Mouse (Mus musculus) mouse embryonic stem cell (cell line): ENCODE data around the gene Crlf3.

ENCODE experiments used
- in situ Hi-C, 2 experiments: fragments of 300-500 bp; cut with MboI; formaldehyde crosslinking; loops; 1 replicate in 1 of 2; 3 replicates in 1 of 2; pipeline ENCODE4 v1.14.3; 2019 to 2020; ENCODE audit warnings: low sequenced_read_pairs in 2 of 2, low pct_unique_long_range_greater_than_20kb in 1 of 2, mixed read lengths in 1 of 2; ENCODE audit not compliant: unreplicated experiment in 1 of 2

The Crlf3 gene

DNA sequence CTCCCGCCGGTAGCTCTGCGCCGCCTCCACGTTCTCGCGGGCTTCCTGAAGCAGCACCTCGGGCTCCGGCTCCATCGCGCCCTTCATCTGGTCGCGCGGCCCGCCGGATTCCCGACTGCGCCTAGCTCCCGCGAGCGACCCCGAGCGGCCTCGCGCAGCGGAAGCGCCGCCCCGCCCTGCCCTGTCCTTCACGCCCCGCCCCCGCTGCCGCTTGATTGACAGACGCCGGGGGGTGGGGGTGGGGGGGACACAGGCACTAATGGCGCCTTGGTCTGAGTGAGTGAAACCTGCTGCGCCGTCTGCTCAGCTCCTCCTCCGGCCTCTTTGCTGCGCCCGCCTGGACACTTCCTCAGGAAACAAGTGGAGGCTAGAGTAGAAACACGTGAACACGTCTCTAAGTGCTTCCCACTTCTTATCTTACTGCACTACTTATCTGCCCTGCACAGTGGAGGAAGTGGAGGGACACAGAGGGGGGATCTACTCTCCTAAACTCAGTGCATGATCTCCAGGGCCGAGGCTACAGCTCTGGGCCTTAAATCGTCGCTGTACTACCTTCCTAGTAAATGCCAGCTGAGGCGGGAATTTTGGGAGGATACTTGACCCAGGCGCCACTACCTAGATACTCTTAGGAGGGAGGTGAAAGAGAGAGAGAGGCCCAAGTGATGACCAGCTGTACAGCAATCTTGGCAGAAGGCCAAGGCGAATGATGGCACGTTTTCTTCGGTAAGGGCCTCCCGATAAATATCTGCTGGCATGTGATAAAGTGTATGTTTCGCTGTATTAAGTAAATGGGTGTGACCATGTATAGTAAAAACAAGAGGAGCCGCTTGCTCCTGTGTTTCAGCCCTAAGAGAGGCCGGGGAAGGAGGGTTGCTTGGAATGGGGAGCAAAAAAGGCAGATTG lies at the start of gene Crlf3:
Crlf3 (minus strand) TSS at position 166 of the 903 bp plus-strand sequence.
- in situ Hi-C loops = no loop called here

DNA sequence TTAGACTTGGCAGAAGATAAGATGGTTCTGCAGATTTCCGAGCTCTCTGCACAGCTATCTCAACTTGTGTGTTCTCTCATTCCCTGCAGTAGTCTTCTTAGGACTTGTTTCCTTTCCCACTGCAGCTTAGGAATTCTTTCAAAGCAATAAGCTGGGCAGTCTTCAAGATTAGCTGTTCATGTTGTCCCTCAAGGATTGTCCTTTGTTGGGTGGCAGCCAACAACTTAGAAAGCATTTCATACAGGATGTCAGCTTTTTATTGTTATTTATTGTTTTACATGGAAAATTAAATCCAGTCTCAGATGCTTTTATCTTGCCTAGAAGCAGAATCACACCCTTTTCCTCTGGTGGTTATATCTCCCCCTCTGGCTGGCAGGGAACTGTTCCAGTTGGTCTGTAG lies 35.6 kb upstream of the Crlf3 start:
- in situ Hi-C loops = no loop called here

DNA sequence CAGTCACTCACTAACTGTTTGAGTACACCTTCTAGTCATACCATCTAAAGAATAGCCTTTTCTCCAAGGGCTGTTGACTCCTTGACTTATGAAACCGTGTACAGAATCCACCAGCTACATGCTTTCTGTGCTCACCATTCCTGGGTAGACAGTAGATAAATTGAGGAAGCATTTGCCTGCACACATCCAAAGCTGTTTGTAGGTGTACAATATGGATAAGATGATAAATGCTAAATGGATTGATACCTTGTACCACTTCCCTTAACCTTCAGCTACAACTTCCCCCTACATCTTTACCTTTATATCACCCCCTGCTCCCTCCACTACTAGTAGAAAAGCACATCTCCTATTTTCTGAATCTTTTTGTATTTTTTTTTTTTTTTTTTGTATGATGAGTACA lies 23.6 kb upstream of the Crlf3 start:
- in situ Hi-C loops = no loop called here

DNA sequence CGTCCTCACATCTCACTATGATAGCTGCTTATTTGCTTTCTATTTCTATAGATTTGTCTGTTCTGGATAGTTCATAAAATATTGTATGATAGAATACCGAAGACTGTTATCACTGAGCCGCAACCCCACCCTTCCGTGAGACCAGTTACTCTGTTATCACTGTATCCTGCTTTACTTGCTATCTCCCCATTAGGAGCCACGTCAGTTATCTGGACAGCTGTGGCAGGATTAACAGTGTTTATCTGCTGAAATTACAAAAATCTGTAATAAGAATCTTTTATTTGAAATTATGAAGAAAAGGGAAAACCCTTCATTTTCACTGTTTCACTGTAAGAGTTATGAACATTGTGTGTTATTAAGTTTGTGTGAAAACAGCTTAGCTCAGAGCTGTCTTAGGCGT lies 20.5 kb upstream of the Crlf3 start:
- in situ Hi-C loops = no loop called here

DNA sequence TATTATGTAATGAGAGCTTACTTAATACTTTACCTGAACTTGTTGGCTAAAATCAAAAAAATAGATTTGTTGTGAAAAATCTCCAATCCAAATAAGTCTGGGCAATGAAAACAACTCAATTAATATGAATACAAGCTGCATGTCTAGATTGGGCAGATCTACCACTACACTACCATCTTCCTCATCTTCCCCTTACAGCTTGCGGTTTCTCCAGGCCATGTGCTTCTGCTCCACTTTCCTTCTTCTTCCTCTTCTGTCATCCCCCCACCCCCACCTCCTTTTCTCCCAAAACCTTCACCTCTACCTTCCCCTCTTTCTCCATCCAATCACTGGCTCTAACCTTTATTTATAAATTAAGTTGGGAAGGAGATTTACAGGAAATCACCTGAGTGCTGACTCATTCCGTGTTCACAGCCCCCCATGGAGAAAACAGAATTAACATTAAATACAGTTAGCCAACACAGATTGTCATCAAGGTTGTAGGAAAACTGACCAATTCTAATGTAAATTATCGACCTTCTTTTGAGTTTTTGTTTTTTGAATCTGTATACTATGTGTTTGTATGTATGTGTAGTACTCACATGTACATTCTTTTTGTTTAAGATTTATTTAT lies 17.8 kb upstream of the Crlf3 start:
- in situ Hi-C loops = no loop called here

DNA sequence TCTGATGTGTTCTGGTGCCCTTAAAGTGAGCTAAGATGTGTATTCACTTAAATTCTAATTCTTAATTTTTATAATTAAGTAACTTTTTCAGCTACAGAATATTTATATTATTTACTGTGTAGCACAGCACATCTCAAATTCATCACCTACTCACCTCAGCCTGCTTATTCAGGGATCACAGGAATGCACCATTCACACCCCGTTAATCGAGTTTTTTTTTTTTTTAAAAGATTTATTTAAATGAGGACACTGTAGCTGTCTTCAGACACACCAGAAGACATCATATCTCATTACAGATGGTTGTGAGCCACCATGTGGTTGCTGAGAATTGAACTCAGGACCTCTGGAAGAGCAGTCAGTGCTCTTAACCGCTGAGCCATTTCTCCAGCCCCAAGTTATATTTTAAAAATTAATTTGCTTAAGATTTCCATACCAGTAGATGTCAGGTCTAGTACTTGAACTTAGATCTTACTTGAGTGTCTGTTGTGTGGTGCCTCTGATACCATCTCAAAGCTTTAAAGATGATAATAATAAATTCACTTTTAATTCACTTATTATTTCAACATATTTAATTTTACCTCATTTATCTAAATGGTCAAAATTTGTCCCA lies 9.9 kb upstream of the Crlf3 start:
- in situ Hi-C loops = no loop called here

DNA sequence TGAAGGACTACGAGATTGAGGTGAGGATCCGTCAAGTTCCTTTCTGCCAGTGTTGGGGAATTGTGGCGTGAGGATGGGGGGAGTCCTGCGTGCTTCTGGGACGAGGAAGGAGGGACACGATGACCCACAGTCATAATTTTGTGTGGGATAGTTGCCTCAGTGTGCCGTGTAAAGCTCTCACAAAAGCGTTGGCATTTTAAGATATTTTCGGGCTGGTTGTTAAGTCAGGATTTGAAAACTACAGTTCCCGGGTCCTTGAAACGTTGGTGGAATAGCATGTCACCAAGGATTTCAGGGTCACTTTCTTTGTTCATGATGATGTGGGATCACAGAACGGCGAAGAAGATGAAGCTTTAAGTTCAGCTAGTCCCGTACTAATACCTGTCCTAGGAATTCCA lies 9.0 kb upstream of the Crlf3 start:
- in situ Hi-C loops = no loop called here

DNA sequence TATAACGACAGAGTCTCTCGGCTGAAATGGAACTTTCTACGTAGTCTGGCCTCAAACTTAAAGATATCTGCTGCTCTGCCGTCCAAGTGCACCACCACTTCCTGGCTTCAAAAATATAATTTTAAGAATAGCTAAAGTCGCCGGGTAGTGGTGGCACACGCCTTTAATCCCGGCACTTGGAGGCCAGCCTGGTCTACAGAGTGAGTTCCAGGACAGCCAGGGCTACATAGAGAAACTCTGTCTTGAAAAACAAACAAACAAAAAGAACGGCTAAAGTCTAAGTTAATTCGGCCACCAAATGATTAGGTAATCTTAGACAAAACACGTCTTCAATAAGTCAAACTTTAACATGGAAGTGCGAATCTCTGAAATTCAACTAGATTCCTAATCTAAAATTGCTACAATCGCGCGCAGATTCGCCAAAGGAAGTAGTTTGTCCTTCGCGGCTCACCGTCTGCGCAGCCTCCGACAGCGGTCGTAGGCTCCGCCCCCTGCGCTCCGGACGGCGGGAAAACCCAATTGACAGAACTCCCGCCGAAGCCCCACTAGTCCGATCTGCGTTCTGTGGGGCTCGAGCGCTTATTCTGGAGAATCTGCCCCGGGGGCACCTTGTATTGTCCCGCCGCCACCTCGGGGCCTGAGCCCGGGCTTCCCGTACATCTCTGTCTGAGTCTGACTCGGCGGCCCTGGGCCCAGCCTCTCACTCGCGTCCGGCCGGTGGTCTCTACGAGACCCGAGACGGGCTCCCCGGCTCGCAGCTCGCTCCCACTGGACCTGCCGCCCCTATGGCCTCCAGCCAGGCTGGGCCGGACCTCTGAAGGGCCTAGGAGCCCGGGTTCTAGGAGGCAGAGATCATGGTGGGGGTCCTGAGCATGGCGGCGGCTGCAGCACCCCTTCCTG lies 8.4 kb upstream of the Crlf3 start, which contains the start of gene Atad5:
Atad5 (plus strand) TSS at position 484 of the 900 bp plus-strand sequence.
- in situ Hi-C loops = no loop called here

DNA sequence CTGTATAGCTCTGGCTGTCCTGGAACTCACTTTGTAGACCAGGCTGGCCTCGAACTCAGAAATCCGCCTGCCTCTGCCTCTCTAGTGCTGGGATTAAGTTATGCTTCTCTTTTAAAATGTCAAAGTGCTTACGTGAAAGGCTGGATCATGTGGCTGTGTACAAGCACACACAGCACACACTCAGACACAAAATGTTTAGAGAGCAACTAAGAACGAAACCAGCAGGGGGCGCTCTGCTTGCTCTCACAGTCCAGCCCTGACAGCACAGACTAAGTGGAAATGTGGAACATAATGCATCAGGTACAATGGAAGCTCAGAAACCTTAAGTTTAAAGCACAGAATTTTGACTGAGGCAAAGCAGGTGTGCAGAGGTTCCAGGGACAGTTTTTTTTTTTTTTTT lies 6.1 kb upstream of the Crlf3 start:
- in situ Hi-C loops = no loop called here

DNA sequence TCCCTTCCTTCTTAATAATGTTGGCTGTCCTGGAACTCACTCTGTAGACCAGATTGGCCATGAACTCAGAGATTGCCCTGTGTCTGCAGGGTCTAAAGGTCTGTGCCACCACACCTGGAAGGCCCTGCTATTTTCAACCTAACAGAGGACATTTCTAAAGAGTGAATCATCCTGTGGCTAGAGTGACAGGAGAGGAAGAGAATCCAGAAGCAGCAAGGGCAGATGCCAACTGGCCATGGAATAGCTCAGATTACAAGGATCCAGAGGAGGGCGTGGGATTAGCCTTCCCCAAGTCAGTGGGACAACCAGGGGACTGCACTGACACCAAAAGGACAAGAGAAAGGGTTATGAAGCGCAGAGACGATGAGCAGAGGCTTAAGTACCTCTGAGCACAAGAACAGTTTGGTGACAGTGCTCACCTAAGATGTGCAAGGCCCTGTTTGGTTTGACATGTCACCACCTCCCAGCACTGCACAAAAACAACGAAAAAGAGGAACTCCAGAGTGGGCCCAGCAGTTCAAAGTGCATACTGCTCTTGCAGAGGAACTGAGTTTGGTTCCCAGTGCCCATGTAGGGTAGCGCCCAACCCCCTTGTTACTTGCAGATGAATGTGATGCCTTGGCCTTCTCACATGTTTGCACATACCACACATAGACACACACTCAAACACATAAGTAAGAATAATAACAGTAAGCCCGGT lies 4.7 kb upstream of the Crlf3 start:
- in situ Hi-C loops = no loop called here

DNA sequence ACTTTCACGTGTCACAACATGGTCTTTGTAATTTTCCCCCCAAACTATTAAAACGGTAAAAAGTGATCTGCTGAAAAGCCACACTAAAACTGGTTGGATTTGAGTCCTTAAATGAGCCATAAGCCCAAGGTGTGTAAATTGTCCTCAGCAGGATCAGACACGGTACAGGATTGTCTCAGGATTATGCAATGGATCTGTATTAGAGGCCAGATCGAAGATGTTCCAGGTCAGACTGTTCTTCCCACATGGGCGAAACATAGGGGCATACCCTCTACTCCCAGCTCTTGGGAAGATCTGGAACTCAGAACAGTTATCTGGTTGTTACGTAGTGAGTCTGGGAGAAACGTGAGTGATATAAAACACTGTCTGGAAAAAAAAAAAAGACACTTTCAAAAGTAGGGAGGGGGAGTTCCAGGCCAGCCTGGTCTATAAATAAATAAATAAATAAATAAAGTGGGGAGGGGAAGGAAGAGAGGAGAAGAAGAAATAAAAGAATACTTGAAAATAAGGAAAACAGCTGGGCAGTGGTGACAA lies 1.1 kb upstream of the Crlf3 start:
- in situ Hi-C loops = no loop called here

DNA sequence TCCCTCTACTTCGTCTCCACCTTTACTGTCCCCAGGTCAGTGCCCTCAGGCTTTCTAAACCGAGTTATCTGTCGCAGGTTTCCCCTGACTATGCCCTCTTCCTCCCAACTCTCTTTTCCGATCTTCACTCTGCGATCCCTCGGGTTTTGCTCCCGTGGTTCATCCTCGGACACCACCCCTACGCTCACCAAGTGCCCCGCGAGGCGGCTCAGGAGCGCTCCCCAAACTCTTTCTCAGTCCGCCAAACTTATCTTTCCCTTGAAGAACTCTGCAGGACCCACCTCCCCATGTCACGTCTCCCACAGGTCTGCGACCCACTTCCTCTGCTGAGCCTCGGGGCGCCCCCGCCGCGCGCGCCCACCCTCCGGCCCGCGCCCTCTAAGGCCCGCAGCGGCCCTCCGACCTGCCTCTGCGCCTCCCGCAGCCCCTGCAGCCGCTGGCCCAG lies 388 bp downstream of the Crlf3 start:
- in situ Hi-C loops = no loop called here

DNA sequence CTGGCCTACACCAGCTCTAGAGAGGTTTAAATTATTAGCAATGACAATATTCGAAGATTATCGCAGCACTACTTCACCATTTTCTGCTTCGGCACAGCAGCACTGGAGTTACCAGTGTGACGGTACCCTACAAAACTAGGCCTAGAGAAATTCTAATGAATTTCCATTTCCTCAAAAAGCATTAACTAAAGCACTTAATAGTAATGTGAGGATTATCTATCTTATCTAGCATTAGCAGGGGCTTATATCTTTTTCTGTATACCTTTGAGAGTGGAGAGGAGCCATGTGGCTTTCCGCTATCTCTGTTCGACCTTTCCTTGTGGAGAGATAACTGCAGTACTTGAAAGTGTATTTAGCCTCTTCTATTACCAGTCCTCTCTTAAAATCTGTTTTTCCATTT lies 1.0 kb downstream of the Crlf3 start:
- in situ Hi-C loops = no loop called here

DNA sequence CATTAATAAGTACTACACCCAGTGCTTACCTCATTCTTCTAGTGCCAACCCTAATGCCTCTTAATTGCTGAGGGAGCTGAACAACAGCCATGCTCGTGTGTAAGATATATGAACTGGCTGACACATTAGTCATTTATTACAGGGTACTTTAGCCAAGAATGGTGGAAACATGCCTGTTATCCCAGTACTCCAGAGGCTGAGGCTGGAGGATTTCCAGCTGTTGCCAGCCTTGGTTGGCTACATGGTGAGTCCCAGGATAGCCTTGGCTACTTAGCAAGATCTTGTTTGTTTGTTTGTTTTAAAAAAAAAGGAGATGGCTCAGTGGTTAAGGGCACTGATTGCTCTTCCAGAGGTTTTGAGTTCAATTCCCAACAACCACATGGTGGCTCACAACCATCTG lies 2.0 kb downstream of the Crlf3 start:
- in situ Hi-C loops = no loop called here

DNA sequence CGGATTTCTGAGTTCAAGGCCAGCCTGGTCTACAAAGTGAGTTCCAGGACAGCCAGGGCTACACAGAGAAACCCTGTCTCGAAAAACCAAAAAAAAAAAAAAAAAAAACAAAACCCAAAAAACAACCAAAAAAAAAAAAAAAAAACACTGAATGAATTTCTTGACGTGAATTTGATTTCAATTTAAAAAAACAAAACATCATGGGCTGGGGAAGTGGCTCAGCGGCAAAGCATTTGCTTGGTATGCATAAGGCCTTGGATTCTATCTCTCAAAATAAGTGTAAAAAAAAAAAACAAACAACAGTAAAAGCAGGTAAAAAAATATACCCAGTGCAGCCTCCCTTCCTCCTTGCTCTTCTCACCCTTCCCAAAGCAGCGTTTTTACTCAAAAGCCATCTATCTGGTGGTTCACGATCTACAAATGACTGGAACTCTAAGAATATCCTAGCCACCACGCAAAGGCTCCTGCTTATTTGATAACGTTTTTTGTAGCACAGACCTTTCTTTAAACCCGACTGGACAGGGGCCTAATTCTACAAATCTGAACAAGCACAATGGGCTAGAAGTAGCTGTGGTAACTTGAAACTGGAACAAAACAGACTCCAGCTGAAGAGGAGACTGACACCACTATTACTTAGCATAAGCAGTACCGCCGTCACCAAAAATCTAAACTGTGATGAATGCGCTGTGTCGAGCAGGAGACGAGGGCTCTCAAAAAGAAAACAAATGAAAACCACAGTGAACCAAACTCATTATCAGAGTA lies 2.8 kb downstream of the Crlf3 start:
- in situ Hi-C loops = no loop called here

DNA sequence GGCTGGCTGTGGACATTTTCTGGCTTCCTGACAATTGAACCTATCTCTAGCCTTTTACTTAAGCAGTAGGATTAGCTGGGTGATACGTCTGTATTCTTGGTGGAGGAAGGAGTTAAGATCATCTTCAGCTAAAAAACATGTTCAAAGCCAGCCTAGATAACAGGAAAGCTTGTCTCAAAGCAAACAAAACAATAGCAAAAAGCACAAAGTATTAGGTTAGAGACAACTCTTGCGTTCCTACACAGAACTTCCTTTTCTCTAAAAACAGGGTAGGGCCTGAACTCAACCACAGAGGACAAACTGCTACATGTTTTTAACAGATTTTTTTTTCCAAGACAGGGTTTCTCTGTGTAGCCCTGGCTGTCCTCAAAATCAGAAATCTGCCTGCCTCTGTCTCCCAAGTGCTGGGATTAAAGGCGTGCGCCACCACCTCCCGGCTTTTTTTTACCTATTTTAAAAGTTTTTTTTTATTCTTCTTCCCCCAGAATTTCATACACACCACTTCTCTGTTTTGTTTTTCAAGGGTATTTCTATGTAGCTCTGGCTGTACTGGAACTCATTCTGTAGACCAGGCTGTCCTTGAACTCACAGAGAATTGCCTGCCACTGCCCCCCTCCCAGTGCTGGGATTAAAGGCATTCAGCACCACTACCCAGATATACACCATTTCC lies 5.0 kb downstream of the Crlf3 start:
- in situ Hi-C loops = no loop called here

DNA sequence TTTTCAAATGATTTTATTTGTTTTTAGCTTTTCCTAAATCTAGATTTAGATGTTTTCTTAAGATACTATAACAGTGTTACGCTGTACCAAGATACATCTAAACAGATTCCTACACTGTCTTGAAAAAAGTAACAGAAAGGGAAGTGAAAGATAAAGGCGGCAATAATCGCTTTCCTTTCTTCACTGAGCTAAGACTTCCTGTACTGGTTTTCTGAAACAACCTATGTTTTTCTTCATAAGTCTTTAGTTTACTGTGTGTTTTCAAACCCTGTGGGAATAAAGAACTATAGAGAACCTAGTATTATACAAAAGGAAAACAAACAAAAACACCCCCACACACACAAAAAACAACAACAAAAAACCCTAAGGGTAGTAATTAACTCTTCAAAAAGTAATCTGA lies 8.4 kb downstream of the Crlf3 start:
- in situ Hi-C loops = no loop called here
